Mouse (Mus musculus): Measurements from ENCODE around the gene Calm3. TPM values are rescaled to one million over a fixed set of nuclear protein-coding genes. Genes with fewer than 3 reads are reported as not detected.

Gene Calm3
- total RNA-seq, 4 experiments from 2014 or later, result 278 to 314 (median 294) TPM

- DNase-seq, result no peak
These were observed 16.4 kb upstream of the Calm3 start for GRCm38 (mm10) chr7:16940292-16940691.

- DNase-seq, result no peak
These were observed 14.3 kb upstream of the Calm3 start for GRCm38 (mm10) chr7:16938117-16938791.

GRCm38 (mm10) chr7:16937312-16937711 lies 13.4 kb upstream of the Calm3 start:
- no peak for DNase-seq

GRCm38 (mm10) chr7:16932704-16933577 lies 9.0 kb upstream of the Calm3 start:
- DNase-seq, result no peak

- DNase-seq, result peak; percentile 69
These were observed 8.2 kb upstream of the Calm3 start for GRCm38 (mm10) chr7:16931968-16932627.

GRCm38 (mm10) chr7:16930850-16931249 lies 6.9 kb upstream of the Calm3 start:
- DNase-seq, result no peak

GRCm38 (mm10) chr7:16928341-16928740 lies 4.4 kb upstream of the Calm3 start:
- DNase-seq, result no peak

- peak; percentile 59 for DNase-seq
These were observed 454 bp downstream of the Calm3 start for GRCm38 (mm10) chr7:16923283-16924036.

GRCm38 (mm10) chr7:16922360-16922973 lies 1.4 kb downstream of the Calm3 start:
- no peak for DNase-seq

GRCm38 (mm10) chr7:16921881-16922335 lies 2.0 kb downstream of the Calm3 start:
- DNase-seq, result no peak

- DNase-seq, result no peak
These were observed 2.8 kb downstream of the Calm3 start for GRCm38 (mm10) chr7:16920818-16921791.

- no peak for DNase-seq
These were observed 3.7 kb downstream of the Calm3 start for GRCm38 (mm10) chr7:16920150-16920579.

GRCm38 (mm10) chr7:16919395-16920149 lies 4.3 kb downstream of the Calm3 start:
- DNase-seq, result peak; percentile 79

GRCm38 (mm10) chr7:16918670-16919069 lies 5.2 kb downstream of the Calm3 start:
- DNase-seq, result no peak

GRCm38 (mm10) chr7:16918014-16918413 lies 5.9 kb downstream of the Calm3 start:
- DNase-seq, result no peak

- no peak for DNase-seq
These were observed 6.5 kb downstream of the Calm3 start for GRCm38 (mm10) chr7:16917447-16917846.

- DNase-seq, result no peak
These were observed 7.3 kb downstream of the Calm3 start for GRCm38 (mm10) chr7:16916342-16917265.
